Mouse (Mus musculus) limb, embryonic 11.5 days (tissue): ENCODE results near the gene Rpia. TPM values are rescaled to one million over a fixed set of nuclear protein-coding genes. Genes with fewer than 3 reads are reported as not detected.

Experiments used
- ATAC-seq: fragments of 200-750 bp; cut with Nextera tagmentation; 2 replicates; pipeline ENCODE4 v1.8.0; 2017; ENCODE audit warnings: low read depth; ENCODE audit not compliant: insufficient number of reproducible peaks, low FRiP score, low TSS enrichment
- DNase-seq: peaks from one replicate; pipeline ENCODE4 v3.0.0-alpha.2; 2015; ENCODE audit warnings: low spot score
- H3K27ac ChIP-seq: fragments of 300-500 bp; sonication (generic); replicated peaks from 2 replicates; pipeline ENCODE4 v1.5.1; 2014; ENCODE audit warnings: low read depth, mild to moderate bottlenecking, low read length
- H3K27me3 ChIP-seq: fragments of 300-500 bp; sonication (generic); 2 replicates; pipeline ENCODE4 v1.6.1; 2014; ENCODE audit warnings: mild to moderate bottlenecking, low read length, mixed read lengths; ENCODE audit not compliant: control insufficient read depth, insufficient read depth
- H3K36me3 ChIP-seq: fragments of 300-500 bp; sonication (generic); 2 replicates; pipeline ENCODE4 v1.6.1; 2014; ENCODE audit warnings: mild to moderate bottlenecking, low read length, moderate library complexity, mixed read lengths; ENCODE audit not compliant: control insufficient read depth, insufficient read depth
- H3K4me1 ChIP-seq: fragments of 300-500 bp; sonication (generic); 2 replicates; pipeline ENCODE4 v1.6.1; 2014; ENCODE audit warnings: low read length, mixed read lengths; ENCODE audit not compliant: control insufficient read depth, insufficient read depth
- H3K4me2 ChIP-seq: fragments of 300-500 bp; sonication (generic); 2 replicates; pipeline ENCODE4 v1.6.1; 2014; ENCODE audit warnings: low read depth, mild to moderate bottlenecking, moderate library complexity; ENCODE audit not compliant: severe bottlenecking
- H3K4me3 ChIP-seq: fragments of 300-500 bp; sonication (generic); 2 replicates; pipeline ENCODE4 v1.5.1; 2014; ENCODE audit warnings: low read depth, low read length
- H3K9ac ChIP-seq: fragments of 300-500 bp; sonication (generic); 2 replicates; pipeline ENCODE4 v1.6.1; 2014; ENCODE audit warnings: mild to moderate bottlenecking, low read length
- H3K9me3 ChIP-seq: fragments of 300-500 bp; sonication (generic); 2 replicates; pipeline ENCODE4 v1.6.1; 2016; ENCODE audit warnings: low read length; ENCODE audit not compliant: control insufficient read depth
- WGBS: fragments of 180-500 bp; shearing (Covaris S2); extraction: QIAGEN DNeasy Blood & Tissue Kit; methylation state at CpG from one replicate; pipeline ENCODE4 v1.1.7; 2014; 5-methylcytosine and 5-hydroxymethylcytosine counted together
- polyA plus RNA-seq: library from polyadenylated mRNA; unstranded; fragments of >200 nt; fragmentation: Nextera tagmentation; extraction: Ambion mirVana; gene quantifications from 2 replicates; pipeline ENCODE4 v1.2.1, GENCODE M21; 2014

Gene Rpia
- polyA plus RNA-seq, 1 experiment from 2014 or later: 2.0 TPM

GRCm38 (mm10) chr6:70752351-70752750, 39.7 kb downstream of the Rpia start:
- H3K27me3 ChIP-seq: no peaks in the 10 kb centered on the region
- ATAC-seq: no peak
- no peaks in the 10 kb centered on the region for H3K4me1 ChIP-seq
- no peak overlapping the region for H3K9ac ChIP-seq
- H3K4me2 ChIP-seq: no peak overlapping the region
- DNase-seq: peak; percentile 60
- no peaks in the 10 kb centered on the region for H3K36me3 ChIP-seq
- H3K27ac ChIP-seq: no peak overlapping the region
- H3K4me3 ChIP-seq: no peak overlapping the region
- no peaks in the 10 kb centered on the region for H3K9me3 ChIP-seq
- 52% methylated on average over 8 of the region's 8 CpGs for whole genome bisulfite sequencing

DNA sequence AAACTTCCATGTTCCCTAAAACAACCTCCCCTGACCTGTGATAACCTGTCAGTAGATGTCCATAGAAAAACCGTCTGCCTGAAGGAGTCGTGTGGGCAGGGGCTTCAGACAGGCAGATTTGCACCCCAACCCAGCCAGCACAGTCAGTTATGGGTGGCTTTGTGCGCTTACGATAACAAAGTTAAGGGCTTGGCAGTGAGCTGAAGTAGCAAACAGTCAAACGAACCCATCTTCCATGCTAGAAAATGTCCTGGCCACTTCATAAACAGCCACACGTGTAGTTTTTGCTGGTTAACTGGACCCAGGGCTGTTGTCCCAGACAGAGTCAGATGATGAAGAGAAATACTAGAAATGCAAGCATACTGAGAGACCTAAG, 40.1 kb downstream of the Rpia start:
- no peak for ATAC-seq
- no peak for DNase-seq
- H3K27me3 ChIP-seq: no peaks in the 10 kb centered on the region
- no peak overlapping the region for H3K4me2 ChIP-seq
- H3K4me1 ChIP-seq: no peaks in the 10 kb centered on the region
- H3K9ac ChIP-seq: no peak overlapping the region
- no peak overlapping the region for H3K4me3 ChIP-seq
- WGBS: 74% methylated on average over 6 of the region's 6 CpGs
- H3K27ac ChIP-seq: no peak overlapping the region
- no peaks in the 10 kb centered on the region for H3K9me3 ChIP-seq
- no peaks in the 10 kb centered on the region for H3K36me3 ChIP-seq

- H3K4me1 ChIP-seq: no peaks in the 10 kb centered on the region
- ATAC-seq (no peak), DNase-seq (no peak)
- no peak overlapping the region for H3K9ac ChIP-seq
- no peaks in the 10 kb centered on the region for H3K9me3 ChIP-seq
- H3K27me3 ChIP-seq: no peaks in the 10 kb centered on the region
- no peak overlapping the region for H3K4me2 ChIP-seq
- H3K36me3 ChIP-seq: no peaks in the 10 kb centered on the region
- no peak overlapping the region for H3K4me3 ChIP-seq
- H3K27ac ChIP-seq: no peak overlapping the region
- 65% methylated on average over 8 of the region's 8 CpGs for WGBS
Observed at GRCm38 (mm10) chr6:70751251-70751897, 40.7 kb downstream of the Rpia start.

GRCm38 (mm10) chr6:70749750-70750149, 42.3 kb downstream of the Rpia start:
- WGBS: 42% methylated on average over 1 of the region's 1 CpGs
- Histone ChIP-seq H3K9me3 (no peaks in the 10 kb centered on the region), H3K27ac (no peak overlapping the region), H3K9ac (no peak overlapping the region), H3K27me3 (no peaks in the 10 kb centered on the region), H3K4me2 (no peak overlapping the region), H3K4me3 (no peak overlapping the region), H3K36me3 (no peaks in the 10 kb centered on the region), H3K4me1 (no peaks in the 10 kb centered on the region)
- DNase-seq: no peak
- ATAC-seq: peak; percentile 51; the same call in 1 of the 2 replicates

DNA sequence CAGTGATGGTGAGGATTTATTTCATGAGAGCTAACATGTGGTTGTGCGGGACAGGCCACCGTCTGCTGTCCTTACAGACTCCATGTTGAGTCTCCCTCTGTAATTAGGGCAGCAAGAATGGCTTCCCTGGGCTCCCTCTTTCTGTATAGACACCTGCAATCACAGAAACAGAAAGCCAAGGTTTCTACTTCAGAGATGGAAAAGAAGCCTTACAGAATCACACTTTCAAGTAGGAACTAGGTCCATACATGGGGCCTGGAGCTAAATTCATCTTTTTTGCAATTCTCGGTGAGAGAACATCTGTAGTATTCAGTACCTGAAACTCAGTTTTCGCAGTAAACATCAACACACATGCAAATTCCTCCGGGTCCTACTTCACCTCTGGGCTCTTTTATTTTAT, 44.3 kb downstream of the Rpia start:
- Histone ChIP-seq H3K27me3 (no peaks in the 10 kb centered on the region), H3K27ac (no peak overlapping the region), H3K4me1 (no peaks in the 10 kb centered on the region), H3K9ac (no peak overlapping the region), H3K4me3 (no peak overlapping the region), H3K4me2 (no peak overlapping the region), H3K36me3 (no peaks in the 10 kb centered on the region), H3K9me3 (no peaks in the 10 kb centered on the region)
- no peak for ATAC-seq
- DNase-seq: no peak
- 89% methylated on average over 5 of the region's 5 CpGs for WGBS

DNA sequence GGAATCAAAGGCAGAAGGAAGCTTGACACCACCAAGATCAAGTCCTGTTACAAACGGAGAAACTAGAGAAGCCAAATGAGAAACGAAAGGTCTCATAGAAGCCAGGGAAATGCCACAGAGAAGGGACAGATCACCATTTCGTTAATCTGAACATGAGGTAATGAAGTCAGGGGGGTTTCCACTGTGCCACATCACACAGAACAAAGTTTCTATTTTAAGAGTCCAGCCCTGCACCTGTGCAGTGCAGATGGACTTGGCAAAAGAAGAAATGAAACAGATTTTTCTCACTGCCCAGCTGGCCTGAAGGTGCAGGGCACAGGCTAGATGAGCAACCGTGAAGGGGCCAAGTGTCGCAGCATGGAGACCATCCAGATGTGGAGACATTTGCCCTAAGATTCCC, 48.1 kb downstream of the Rpia start:
- Histone ChIP-seq H3K36me3 (no peaks in the 10 kb centered on the region), H3K9me3 (no peaks in the 10 kb centered on the region), H3K27me3 (no peaks in the 10 kb centered on the region), H3K4me2 (no peak overlapping the region), H3K9ac (no peak overlapping the region), H3K4me1 (no peaks in the 10 kb centered on the region), H3K4me3 (no peak overlapping the region), H3K27ac (no peak overlapping the region)
- ATAC-seq: no peak
- DNase-seq: no peak
- WGBS: 72% methylated on average over 5 of the region's 5 CpGs

DNA sequence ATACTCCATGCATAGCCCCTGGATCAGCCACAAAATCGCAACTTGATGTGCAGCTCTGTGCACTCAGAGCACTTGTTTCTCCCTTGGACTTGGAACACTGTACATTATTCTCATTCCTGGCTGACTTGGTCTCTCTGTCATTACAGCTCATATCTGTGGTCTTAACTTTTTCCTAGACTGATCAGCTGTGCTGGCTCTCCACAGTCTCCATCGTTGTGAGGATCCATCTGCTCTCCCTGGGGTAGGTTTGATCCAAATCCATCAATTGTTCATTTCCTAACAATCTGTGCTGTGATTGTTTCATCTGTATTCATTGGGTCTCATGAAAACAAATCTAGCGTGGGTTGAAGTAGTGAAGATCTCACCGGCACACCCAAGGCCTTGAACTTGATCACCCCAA, 49.2 kb downstream of the Rpia start:
- H3K4me1 ChIP-seq: no peaks in the 10 kb centered on the region
- WGBS: 93% methylated on average over 4 of the region's 4 CpGs
- ATAC-seq: no peak
- H3K4me2 ChIP-seq: no peak overlapping the region
- H3K36me3 ChIP-seq: no peaks in the 10 kb centered on the region
- no peak overlapping the region for H3K27ac ChIP-seq
- H3K27me3 ChIP-seq: no peaks in the 10 kb centered on the region
- H3K9ac ChIP-seq: no peak overlapping the region
- no peak for DNase-seq
- no peak overlapping the region for H3K4me3 ChIP-seq
- H3K9me3 ChIP-seq: 0 out of 2 replicates have a peak, but pooled peaks cover 3% of the 10 kb centered on the region

DNA sequence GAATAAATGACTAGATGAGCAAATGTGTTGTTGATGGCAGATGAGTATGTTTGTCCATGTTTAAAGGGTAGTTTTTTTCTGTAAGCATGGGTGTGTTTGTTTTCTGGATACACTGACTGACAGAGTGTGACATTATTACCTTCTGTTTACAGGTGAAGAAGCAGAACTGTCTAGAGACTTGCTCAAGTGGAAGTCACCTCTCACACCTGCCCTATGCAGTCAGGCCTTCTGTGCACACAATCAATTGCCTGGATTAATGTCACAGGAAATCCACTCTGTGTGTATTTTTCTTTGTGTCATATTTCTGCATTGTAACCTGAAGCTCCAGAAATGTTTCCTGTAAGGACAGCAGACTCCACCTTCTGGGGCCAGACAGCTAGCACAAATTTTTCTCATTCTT, 51.5 kb downstream of the Rpia start:
- no peaks in the 10 kb centered on the region for H3K36me3 ChIP-seq
- H3K9ac ChIP-seq: no peak overlapping the region
- H3K4me1 ChIP-seq: no peaks in the 10 kb centered on the region
- ATAC-seq (no peak), DNase-seq (no peak)
- H3K9me3 ChIP-seq: 0 out of 2 replicates have a peak, but pooled peaks cover 3% of the 10 kb centered on the region
- no peak overlapping the region for H3K4me3 ChIP-seq
- no peak overlapping the region for H3K27ac ChIP-seq
- H3K4me2 ChIP-seq: no peak overlapping the region
- H3K27me3 ChIP-seq: no peaks in the 10 kb centered on the region

DNA sequence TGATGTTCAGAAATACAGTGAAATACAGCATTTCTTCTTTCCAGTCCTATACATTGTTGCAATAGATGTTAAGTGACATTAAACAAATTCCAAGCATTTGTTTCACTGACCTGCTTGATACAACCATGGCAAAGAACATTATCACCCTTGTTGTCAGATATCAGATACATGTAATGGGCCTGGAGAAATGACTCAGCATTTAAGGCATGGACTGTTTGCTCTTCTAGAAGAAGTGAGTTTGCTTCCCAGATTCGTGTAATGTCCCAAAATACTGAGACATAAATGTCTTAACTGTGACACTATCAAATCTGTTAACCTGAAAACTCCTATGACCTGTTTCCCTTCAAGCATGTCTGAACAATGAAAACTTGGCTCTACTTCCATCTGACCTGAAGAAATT, 52.6 kb downstream of the Rpia start:
- Histone ChIP-seq H3K27ac (no peak overlapping the region), H3K4me1 (no peaks in the 10 kb centered on the region), H3K4me3 (no peak overlapping the region), H3K9me3 (0 out of 2 replicates have a peak, but pooled peaks cover 3% of the 10 kb centered on the region), H3K9ac (no peak overlapping the region), H3K36me3 (no peaks in the 10 kb centered on the region), H3K4me2 (no peak overlapping the region), H3K27me3 (no peaks in the 10 kb centered on the region)
- 87% methylated on average over 1 of the region's 1 CpGs for WGBS
- no peak for ATAC-seq
- DNase-seq: no peak
